Mouse (Mus musculus) left cerebral cortex, adult 18-20 months (tissue): ENCODE results near the gene Pklr. TPM values are rescaled to one million over a fixed set of nuclear protein-coding genes. Genes with fewer than 3 reads are reported as not detected.

ENCODE experiments used
- DNase-seq, 2 experiments: peaks; one replicate each; pipeline ENCODE4 v3.0.0; 2021 to 2022; ENCODE audit warnings: low spot score in 2 of 2, mixed read lengths in 1 of 2
- total RNA-seq, 2 experiments: library from RNA; stranded (reverse); gene quantifications; 2 replicates each; pipeline ENCODE4 v1.2.3; 2021

The Pklr gene
- total RNA-seq, 2 experiments from 2014 or later, result not detected

- DNase-seq, result no peak
These were observed 57.4 kb downstream of the Pklr start for GRCm38 (mm10) chr3:89193351-89193750.

DNA sequence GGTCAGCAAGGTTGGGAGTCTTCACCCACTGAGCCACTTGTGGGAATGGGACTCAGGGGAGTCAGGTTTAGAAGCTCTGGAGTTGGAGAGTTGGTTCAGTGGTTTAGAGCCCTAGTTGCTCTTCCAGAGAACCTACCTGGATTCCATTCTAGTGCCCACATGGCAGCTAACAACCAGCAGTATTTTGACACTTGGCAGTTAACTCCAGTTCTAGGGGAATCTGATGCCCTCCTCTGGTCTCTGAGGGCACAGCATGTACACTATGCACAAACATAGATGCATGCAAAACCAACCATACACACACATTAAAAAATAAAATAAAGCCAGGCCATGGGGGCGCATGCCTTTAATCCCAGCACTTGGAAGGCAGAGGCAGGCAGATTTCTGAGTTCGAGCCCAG lies 57.9 kb downstream of the Pklr start:
- no peak for DNase-seq

Other genes with a start within 250 kb of the Pklr start
- gene Msto1, start 222.1 kb upstream of the Pklr start, total RNA-seq, result 10 to 100 TPM; 20.6 to 22.5 TPM
- 10 to 100 TPM; 90.9 to 92.2 TPM for gene Ash1l, start 185.5 kb upstream of the Pklr start, total RNA-seq
- 100 to 1,000 TPM in 1 of 2 experiments, 10 to 100 TPM in 1; 98.4 to 105 TPM for gene Dap3, start 185.0 kb upstream of the Pklr start, total RNA-seq
- 100 to 1,000 TPM; 186 to 198 TPM for gene Rusc1, start 42.8 kb upstream of the Pklr start, total RNA-seq
- gene Gm43738, start 35.0 kb upstream of the Pklr start, total RNA-seq, result not detected
- 100 to 1,000 TPM; 110 to 111 TPM for gene Fdps, start 34.2 kb upstream of the Pklr start, total RNA-seq
- gene Hcn3, start 24.1 kb downstream of the Pklr start, total RNA-seq, result 10 to 100 TPM; 14.4 to 21.9 TPM
- 10 to 100 TPM; 40.9 to 45.0 TPM for gene Clk2, start 28.7 kb downstream of the Pklr start, total RNA-seq
- gene Scamp3, start 41.3 kb downstream of the Pklr start, total RNA-seq, result 10 to 100 TPM; 63.2 to 63.7 TPM
- 10 to 100 TPM; 48.1 to 58.5 TPM for gene Fam189b, start 47.0 kb downstream of the Pklr start, total RNA-seq
- 10 to 100 TPM; 61.5 to 64.9 TPM for gene Gba, start 66.8 kb downstream of the Pklr start, total RNA-seq
- gene Thbs3, start 79.0 kb downstream of the Pklr start, total RNA-seq, result 10 to 100 TPM; 16.0 to 19.4 TPM
- 10 to 100 TPM; 83.2 to 97.1 TPM for gene Mtx1, start 90.9 kb downstream of the Pklr start, total RNA-seq
- gene Muc1, start 92.9 kb downstream of the Pklr start, total RNA-seq, result under 1 TPM; 0.45 to 0.63 TPM
- 10 to 100 TPM; 66.0 to 67.7 TPM for gene Krtcap2, start 109.8 kb downstream of the Pklr start, total RNA-seq
- 10 to 100 TPM; 76.1 to 77.1 TPM for gene Trim46, start 110.2 kb downstream of the Pklr start, total RNA-seq
- gene Dpm3, start 123.2 kb downstream of the Pklr start, total RNA-seq, result 10 to 100 TPM; 56.5 to 56.6 TPM
- gene Slc50a1, start 134.4 kb downstream of the Pklr start, total RNA-seq, result 10 to 100 TPM; 35.2 to 35.8 TPM
- gene Efna1, start 145.0 kb downstream of the Pklr start, total RNA-seq, result 1 to 10 TPM; 5.9 to 8.3 TPM
- gene Efna3, start 186.8 kb downstream of the Pklr start, total RNA-seq, result 10 to 100 TPM; 58.3 to 60.8 TPM
- gene Efna4, start 201.9 kb downstream of the Pklr start, total RNA-seq, result under 1 TPM in 1 of 2 experiments, not detected in 1; 0.28 TPM
- gene Adam15, start 213.9 kb downstream of the Pklr start, total RNA-seq, result 100 to 1,000 TPM in 1 of 2 experiments, 10 to 100 TPM in 1; 99.8 to 102 TPM
- under 1 TPM; 0.19 to 0.42 TPM for gene Dcst2, start 225.8 kb downstream of the Pklr start, total RNA-seq
- not detected for gene Dcst1, start 229.1 kb downstream of the Pklr start, total RNA-seq